Mouse (Mus musculus) ZHBTc4 (cell line): ENCODE results near the gene Gm8126.
"Not testable (repeated sequence)": the region's sequence is repeated elsewhere in the genome, so short reads cannot be mapped to it uniquely, and the experiment has no call there.

ENCODE experiments used
- DNase-seq: peaks from one replicate; pipeline ENCODE4 v3.0.0-alpha.2; 2011; ENCODE audit warnings: low read depth, low spot score

Gene Gm8126

DNA sequence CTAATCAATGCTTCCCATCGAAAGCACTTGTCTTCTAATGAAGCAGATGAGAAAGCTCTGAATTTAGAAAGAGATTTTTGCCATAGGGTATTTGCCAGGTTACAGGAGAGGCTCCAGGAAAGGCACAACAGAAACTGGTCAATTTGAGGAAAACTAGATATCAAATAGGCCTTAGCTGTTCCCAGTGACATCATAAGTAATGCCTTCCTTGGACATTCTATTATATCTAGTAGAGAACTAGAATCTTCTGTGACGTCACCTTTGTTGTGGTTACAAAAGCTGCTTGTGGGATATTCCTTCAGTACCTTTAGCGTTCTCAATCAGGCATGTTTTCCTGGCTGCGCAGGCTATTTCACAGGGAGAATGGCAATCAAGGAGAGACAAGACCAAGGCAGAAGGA, at the start of gene Gm8126:
Gm8126 (plus strand) TSS at position 301 of the 400 bp plus-strand sequence.
- not testable (repeated sequence) for DNase-seq

GRCm38 (mm10) chr14:43235204-43235603, 23.2 kb upstream of the Gm8126 start, which contains the start of gene Gm8122:
Gm8122 (minus strand) TSS chr14:43235304.
- not testable (repeated sequence) for DNase-seq

GRCm38 (mm10) chr14:43237769-43238168, 20.7 kb upstream of the Gm8126 start:
- not testable (repeated sequence) for DNase-seq

DNA sequence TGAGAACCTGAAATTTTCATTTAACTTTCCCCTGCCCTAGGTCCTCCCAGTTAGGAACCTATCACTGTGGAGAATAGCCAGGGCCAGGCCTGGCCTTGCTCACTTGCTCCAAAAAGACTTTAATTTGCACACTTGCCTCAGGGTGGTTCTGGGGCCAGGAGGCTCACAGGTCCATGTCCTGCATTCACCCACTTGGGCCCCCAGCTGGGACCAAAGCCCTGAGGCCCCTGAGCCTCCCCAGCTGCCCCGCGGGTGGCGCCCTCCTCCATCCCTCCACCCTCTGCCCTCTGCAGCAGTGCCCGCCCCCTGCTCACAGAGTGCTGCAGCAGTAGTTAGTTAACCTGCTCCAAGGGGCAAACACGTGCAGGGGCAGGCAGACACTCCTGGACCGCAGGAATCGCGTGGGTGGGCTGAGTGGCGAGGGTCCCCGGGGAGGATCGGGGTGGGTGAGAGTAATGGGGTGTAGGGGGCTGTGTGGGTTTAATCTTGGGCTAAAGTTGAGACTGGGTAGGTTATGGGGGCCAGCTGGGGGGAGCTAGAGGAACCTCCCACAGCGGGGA, 8.8 kb upstream of the Gm8126 start:
- DNase-seq, result not testable (repeated sequence)

DNA sequence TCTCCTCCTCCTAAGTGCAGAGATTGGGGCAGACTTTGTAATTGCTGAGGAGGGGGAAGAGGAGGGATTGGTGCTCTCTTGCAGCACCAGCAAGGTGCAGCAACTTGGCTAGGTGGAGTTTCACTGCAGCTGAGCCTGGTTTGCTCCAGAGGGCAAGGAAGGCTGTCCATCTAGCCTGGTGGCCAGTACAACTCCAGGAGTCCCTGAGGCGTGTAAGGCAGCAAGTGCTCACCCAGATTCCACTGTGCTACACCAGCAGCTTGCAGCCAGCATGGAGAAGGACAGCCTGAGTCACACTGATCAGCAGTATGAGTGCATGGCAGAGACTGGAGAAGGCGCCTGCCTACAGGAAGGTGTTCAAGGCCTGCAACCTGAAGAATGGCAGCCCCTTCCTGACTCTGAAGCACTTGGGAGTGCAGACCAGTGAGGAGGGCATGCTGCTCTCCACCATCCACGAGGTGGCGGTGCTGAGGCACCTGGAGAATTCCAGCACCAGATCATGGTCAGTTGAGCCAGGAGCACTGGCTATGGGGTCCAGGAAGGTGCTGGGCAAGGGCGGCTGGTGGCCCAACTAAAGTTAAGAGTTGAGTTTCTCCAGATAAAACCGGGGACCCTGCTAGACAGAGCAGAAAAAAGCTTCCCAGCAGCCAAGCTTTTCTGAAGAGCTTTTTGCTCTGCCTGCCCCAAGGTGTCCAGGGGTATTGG, 7.7 kb upstream of the Gm8126 start:
- not testable (repeated sequence) for DNase-seq

DNA sequence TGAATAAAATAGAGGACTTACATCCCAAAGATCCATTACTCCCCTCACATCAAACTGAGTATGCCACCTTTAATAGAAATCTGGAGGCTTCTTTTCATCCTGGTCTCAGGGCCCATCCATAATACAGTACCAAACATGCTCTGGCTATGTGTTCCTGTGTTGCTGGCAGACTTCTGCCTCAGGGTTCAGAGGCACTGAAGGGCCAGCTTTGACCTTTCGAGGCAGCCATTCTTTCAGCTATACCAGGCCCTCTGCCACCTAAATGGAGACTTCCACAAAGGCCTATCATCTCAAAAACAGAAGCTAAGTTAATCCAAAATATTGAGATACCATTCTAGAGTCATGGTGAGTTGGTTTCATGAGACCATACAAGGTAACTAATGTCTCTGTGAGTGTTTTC, 1.9 kb upstream of the Gm8126 start:
- not testable (repeated sequence) for DNase-seq

GRCm38 (mm10) chr14:43263421-43263820, 5.0 kb downstream of the Gm8126 start:
- DNase-seq, result not testable (repeated sequence)

GRCm38 (mm10) chr14:43268521-43269084, 10.2 kb downstream of the Gm8126 start:
- DNase-seq, result not testable (repeated sequence)

GRCm38 (mm10) chr14:43269211-43269610, 10.8 kb downstream of the Gm8126 start:
- not testable (repeated sequence) for DNase-seq

DNA sequence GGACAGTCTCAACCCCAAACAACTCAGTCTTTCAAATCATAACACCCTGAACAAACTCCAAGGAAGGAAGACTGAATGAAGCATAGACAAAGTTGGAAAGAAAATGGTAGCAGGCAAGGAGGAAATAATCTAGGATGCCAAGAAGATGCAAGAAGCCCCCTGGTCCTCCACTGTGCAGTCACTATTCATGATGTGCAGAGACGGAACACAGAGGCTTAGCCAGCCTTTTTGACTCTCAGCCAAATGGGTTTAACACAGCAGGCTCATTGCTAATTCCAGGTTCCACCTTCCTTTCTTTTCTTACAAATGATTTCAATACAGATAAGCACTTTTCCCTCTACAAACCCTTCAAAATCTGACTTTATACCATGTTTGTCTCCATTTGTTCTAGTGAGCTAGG, 14.7 kb downstream of the Gm8126 start:
- DNase-seq, result not testable (repeated sequence)

DNA sequence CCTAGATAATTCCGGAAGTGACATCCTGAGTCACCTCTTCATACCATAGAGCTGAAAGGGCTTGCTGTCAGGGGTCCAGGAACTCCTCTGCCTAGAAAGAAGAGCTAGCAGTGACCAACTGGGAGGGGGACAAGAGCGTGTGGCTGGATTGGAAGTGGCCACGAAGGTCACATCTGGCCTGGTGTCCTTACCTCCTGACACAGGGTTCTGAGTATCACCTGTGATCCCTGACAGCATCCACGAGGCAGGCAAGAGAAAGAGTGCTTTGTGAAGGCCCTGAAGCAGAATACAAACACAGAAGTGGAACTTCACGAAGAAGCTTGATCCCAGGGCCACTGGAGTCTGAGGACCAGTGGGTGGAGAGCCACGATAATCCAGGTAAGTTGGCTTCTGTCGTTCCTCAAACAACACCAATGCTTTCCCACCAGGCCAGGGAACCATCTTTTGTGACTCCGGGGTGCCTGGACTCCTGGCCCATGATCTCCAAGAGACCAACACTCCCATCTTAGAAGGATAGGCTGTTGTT, 16.6 kb downstream of the Gm8126 start, which contains the start of gene Gm9732:
Gm9732 (plus strand) TSS at position 51 of the 526 bp plus-strand sequence.
- DNase-seq, result peak; percentile 2

GRCm38 (mm10) chr14:43275752-43276151, 17.3 kb downstream of the Gm8126 start:
- not testable (repeated sequence) for DNase-seq

DNA sequence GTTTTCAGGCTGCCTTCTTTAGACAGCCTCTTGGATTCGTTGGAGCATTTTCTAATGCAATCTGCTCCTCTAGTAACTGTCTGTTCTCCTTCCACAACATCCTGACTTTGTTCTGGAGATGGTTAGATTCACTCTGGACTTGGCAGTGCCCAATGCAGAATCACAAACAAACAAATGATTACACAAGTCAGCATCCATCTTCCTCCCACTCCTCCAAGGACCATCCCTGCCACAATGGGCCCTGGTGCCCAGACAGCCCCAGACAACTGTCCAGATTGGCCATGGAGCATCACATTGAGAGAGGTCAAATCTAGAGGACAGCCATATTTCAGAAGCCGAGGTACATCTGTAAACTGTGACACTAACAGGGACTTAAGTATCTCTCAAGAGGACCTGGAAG, 19.0 kb downstream of the Gm8126 start:
- not testable (repeated sequence) for DNase-seq

GRCm38 (mm10) chr14:43278146-43278545, 19.7 kb downstream of the Gm8126 start:
- DNase-seq, result peak; percentile 0

GRCm38 (mm10) chr14:43278681-43279080, 20.2 kb downstream of the Gm8126 start:
- peak; percentile 0 for DNase-seq

GRCm38 (mm10) chr14:43293503-43293902, 35.1 kb downstream of the Gm8126 start, which contains the start of gene Gm8127:
Gm8127 (minus strand) TSS chr14:43293832.
- not testable (repeated sequence) for DNase-seq
